Mouse (Mus musculus) liver, adult 2 months (tissue): Measurements from ENCODE around the gene Tmem234.
A peak's percentile ranks its signal among the peaks of the same experiment; 100 is the strongest.

Source experiments
- CTCF ChIP-seq: fragments of 200-500 bp; IDR thresholded peaks from 2 replicates; pipeline ENCODE4 v1.5.1; 2011; ENCODE audit warnings: low read depth, low read length, control low read depth
- POLR2A ChIP-seq: fragments of 200-500 bp; IDR thresholded peaks from 2 replicates; pipeline ENCODE4 v1.6.1; 2011; ENCODE audit warnings: low read length, control low read depth; ENCODE audit not compliant: insufficient read depth; ENCODE audit errors: extremely low read depth

GRCm38 (mm10) chr4:129671491-129672082, 71.1 kb downstream of the Tmem234 start:
- TF ChIP-seq CTCF (peak; percentile 51), POLR2A (no peak)
